Mouse (Mus musculus): ENCODE results near the gene Tm4sf5. TPM values are rescaled to one million over a fixed set of nuclear protein-coding genes. Genes with fewer than 3 reads are reported as not detected.
A peak's percentile ranks its signal among the peaks of the same experiment; 100 is the strongest.

Tm4sf5 gene
- polyA plus RNA-seq, 1 experiment = 1.2 TPM

- Histone ChIP-seq H3K4me3 (ENCODE audit: control insufficient read depth, low read depth, low read length) (no peak overlapping the region), H3K27me3 (ENCODE audit: control insufficient read depth, insufficient read depth, low read length) (no peaks in the 10 kb centered on the region), H3K27ac (ENCODE audit: control insufficient read depth, insufficient read depth, low read depth, low read length) (no peak overlapping the region), H3K36me3 (ENCODE audit: control insufficient read depth, insufficient read depth, low read length) (no peaks in the 10 kb centered on the region), H3K4me1 (ENCODE audit: control insufficient read depth, insufficient read depth, low read length) (peaks cover 6% of the 10 kb centered on the region)
- TF ChIP-seq POLR2A (IDR thresholded peaks at IDR 0.05; ENCODE audit: control insufficient read depth, low read depth, low read length) (no peak), CTCF (IDR thresholded peaks at IDR 0.05; ENCODE audit: control insufficient read depth, insufficient read depth, insufficient replicate concordance, low read depth, low read length) (no peak)
Measured at GRCm38 (mm10) chr11:70511825-70512224, 6.8 kb downstream of the Tm4sf5 start.

- Histone ChIP-seq H3K36me3 (ENCODE audit: control insufficient read depth, insufficient read depth, low read length) (no peaks in the 10 kb centered on the region), H3K4me3 (ENCODE audit: control insufficient read depth, low read depth, low read length) (no peak overlapping the region), H3K27me3 (ENCODE audit: control insufficient read depth, insufficient read depth, low read length) (no peaks in the 10 kb centered on the region), H3K27ac (ENCODE audit: control insufficient read depth, insufficient read depth, low read depth, low read length) (no peak overlapping the region), H3K4me1 (ENCODE audit: control insufficient read depth, insufficient read depth, low read length) (peaks cover 6% of the 10 kb centered on the region)
- no peak for TF ChIP-seq CTCF (IDR thresholded peaks at IDR 0.05; ENCODE audit: control insufficient read depth, insufficient read depth, insufficient replicate concordance, low read depth, low read length)
Measured at GRCm38 (mm10) chr11:70512709-70513342, 7.8 kb downstream of the Tm4sf5 start.

- no peaks in the 10 kb centered on the region for H3K27me3 ChIP-seq (ENCODE audit: control insufficient read depth, insufficient read depth, low read length)
- H3K36me3 ChIP-seq (ENCODE audit: control insufficient read depth, insufficient read depth, low read length) = no peaks in the 10 kb centered on the region
- no peak overlapping the region for H3K4me3 ChIP-seq (ENCODE audit: control insufficient read depth, low read depth, low read length)
- no peak for TF ChIP-seq POLR2A (IDR thresholded peaks at IDR 0.05; ENCODE audit: control insufficient read depth, low read depth, low read length)
- no peak for TF ChIP-seq CTCF (IDR thresholded peaks at IDR 0.05; ENCODE audit: control insufficient read depth, insufficient read depth, insufficient replicate concordance, low read depth, low read length)
- H3K4me1 ChIP-seq (ENCODE audit: control insufficient read depth, insufficient read depth, low read length) = peaks cover 6% of the 10 kb centered on the region
- no peak overlapping the region for H3K27ac ChIP-seq (ENCODE audit: control insufficient read depth, insufficient read depth, low read depth, low read length)
Measured at GRCm38 (mm10) chr11:70513520-70513919, 8.5 kb downstream of the Tm4sf5 start.

- no peaks in the 10 kb centered on the region for H3K36me3 ChIP-seq (ENCODE audit: control insufficient read depth, insufficient read depth, low read length)
- H3K4me3 ChIP-seq (ENCODE audit: control insufficient read depth, low read depth, low read length) = no peak within 1 kb of the TSS
- TF ChIP-seq CTCF (IDR thresholded peaks at IDR 0.05; ENCODE audit: control insufficient read depth, insufficient read depth, insufficient replicate concordance, low read depth, low read length) = no peak
- TF ChIP-seq POLR2A (IDR thresholded peaks at IDR 0.05; ENCODE audit: control insufficient read depth, low read depth, low read length) = no peak
- no peaks in the 10 kb centered on the region for H3K27me3 ChIP-seq (ENCODE audit: control insufficient read depth, insufficient read depth, low read length)
- peaks cover 7% of the 10 kb centered on the region for H3K4me1 ChIP-seq (ENCODE audit: control insufficient read depth, insufficient read depth, low read length)
- no peak within 1 kb of the TSS for H3K27ac ChIP-seq (ENCODE audit: control insufficient read depth, insufficient read depth, low read depth, low read length)
Measured at GRCm38 (mm10) chr11:70514288-70514687, 9.2 kb downstream of the Tm4sf5 start, which contains the start of gene Vmo1. Gene Vmo1 (minus strand): TSS chr11:70514616.

GRCm38 (mm10) chr11:70516352-70516751 is 11.3 kb downstream of the Tm4sf5 start:
- H3K27ac ChIP-seq (ENCODE audit: control insufficient read depth, insufficient read depth, low read depth, low read length) = no peak overlapping the region
- H3K4me3 ChIP-seq (ENCODE audit: control insufficient read depth, low read depth, low read length) = no peak overlapping the region
- peaks cover 8% of the 10 kb centered on the region for H3K4me1 ChIP-seq (ENCODE audit: control insufficient read depth, insufficient read depth, low read length)
- no peaks in the 10 kb centered on the region for H3K27me3 ChIP-seq (ENCODE audit: control insufficient read depth, insufficient read depth, low read length)
- no peaks in the 10 kb centered on the region for H3K36me3 ChIP-seq (ENCODE audit: control insufficient read depth, insufficient read depth, low read length)
- no peak for TF ChIP-seq POLR2A (IDR thresholded peaks at IDR 0.05; ENCODE audit: control insufficient read depth, low read depth, low read length)
- TF ChIP-seq CTCF (IDR thresholded peaks at IDR 0.05; ENCODE audit: control insufficient read depth, insufficient read depth, insufficient replicate concordance, low read depth, low read length) = no peak

- Histone ChIP-seq H3K27me3 (ENCODE audit: control insufficient read depth, insufficient read depth, low read length) (no peaks in the 10 kb centered on the region), H3K4me1 (ENCODE audit: control insufficient read depth, insufficient read depth, low read length) (peaks cover 10% of the 10 kb centered on the region), H3K36me3 (ENCODE audit: control insufficient read depth, insufficient read depth, low read length) (no peaks in the 10 kb centered on the region), H3K4me3 (ENCODE audit: control insufficient read depth, low read depth, low read length) (no peak overlapping the region), H3K27ac (ENCODE audit: control insufficient read depth, insufficient read depth, low read depth, low read length) (no peak overlapping the region)
- TF ChIP-seq CTCF (IDR thresholded peaks at IDR 0.05; ENCODE audit: control insufficient read depth, insufficient read depth, insufficient replicate concordance, low read depth, low read length) = no peak
- TF ChIP-seq POLR2A (IDR thresholded peaks at IDR 0.05; ENCODE audit: control insufficient read depth, low read depth, low read length) = no peak
Measured at GRCm38 (mm10) chr11:70518436-70518835, 13.4 kb downstream of the Tm4sf5 start.

DNA sequence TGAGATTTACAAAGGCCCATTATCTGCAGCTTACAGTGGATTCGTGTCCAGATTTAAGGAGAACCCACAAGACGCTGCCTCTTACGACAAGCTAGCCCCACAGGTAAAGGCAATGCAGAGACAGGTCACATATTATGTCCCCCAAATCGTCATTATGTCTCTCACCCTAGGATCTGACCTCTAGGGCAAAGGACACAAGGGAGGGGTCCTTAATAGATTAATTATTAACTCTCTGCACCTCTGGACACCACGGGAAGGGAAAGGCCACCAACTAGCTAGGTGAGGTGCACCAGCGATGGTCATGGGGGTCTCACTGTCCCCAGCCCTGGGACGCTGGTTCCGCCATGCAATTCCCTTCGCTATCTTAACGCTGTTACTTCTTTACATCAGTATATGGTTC is 13.9 kb downstream of the Tm4sf5 start, which contains the start of gene Gltpd2:
Gltpd2 (plus strand) TSS at position 274 of the 400 bp plus-strand sequence.
- Histone ChIP-seq H3K4me1 (ENCODE audit: control insufficient read depth, insufficient read depth, low read length) (peaks cover 10% of the 10 kb centered on the region), H3K27me3 (ENCODE audit: control insufficient read depth, insufficient read depth, low read length) (no peaks in the 10 kb centered on the region), H3K27ac (ENCODE audit: control insufficient read depth, insufficient read depth, low read depth, low read length) (no peak within 1 kb of the TSS), H3K36me3 (ENCODE audit: control insufficient read depth, insufficient read depth, low read length) (no peaks in the 10 kb centered on the region), H3K4me3 (ENCODE audit: control insufficient read depth, low read depth, low read length) (peak within 1 kb of the TSS; percentile 62)
- TF ChIP-seq CTCF (IDR thresholded peaks at IDR 0.05; ENCODE audit: control insufficient read depth, insufficient read depth, insufficient replicate concordance, low read depth, low read length) (no peak), POLR2A (IDR thresholded peaks at IDR 0.05; ENCODE audit: control insufficient read depth, low read depth, low read length) (no peak)
